Mouse (Mus musculus) neural tube, embryonic 15.5 days (tissue): ENCODE results near the gene Neurl3. TPM values are rescaled to one million over a fixed set of nuclear protein-coding genes. Genes with fewer than 3 reads are reported as not detected.
A peak's percentile ranks its signal among the peaks of the same experiment; 100 is the strongest.

ENCODE experiments used
- ATAC-seq: fragments of 200-750 bp; cut with Nextera tagmentation; 2 replicates; pipeline ENCODE4 v1.8.0; 2017; ENCODE audit warnings: mild to moderate bottlenecking, moderate TSS enrichment, moderate library complexity; ENCODE audit not compliant: low FRiP score
- H3K27ac ChIP-seq: fragments of 300-500 bp; sonication (generic); replicated peaks from 2 replicates; pipeline ENCODE4 v1.5.1; 2015; ENCODE audit warnings: mild to moderate bottlenecking, inconsistent platforms
- H3K27me3 ChIP-seq: fragments of 300-500 bp; sonication (generic); replicated peaks from 2 replicates; pipeline ENCODE4 v1.6.1; 2015; ENCODE audit warnings: inconsistent platforms
- H3K36me3 ChIP-seq: fragments of 300-500 bp; sonication (generic); 2 replicates; pipeline ENCODE4 v1.6.1; 2015; ENCODE audit warnings: inconsistent platforms
- H3K4me1 ChIP-seq: fragments of 300-500 bp; sonication (generic); 2 replicates; pipeline ENCODE4 v1.6.1; 2015; ENCODE audit warnings: inconsistent platforms
- H3K4me2 ChIP-seq: fragments of 300-500 bp; sonication (generic); 2 replicates; pipeline ENCODE4 v1.6.1; 2015; ENCODE audit warnings: inconsistent platforms, mild to moderate bottlenecking, moderate library complexity
- H3K4me3 ChIP-seq: fragments of 300-500 bp; sonication (generic); replicated peaks from 2 replicates; pipeline ENCODE4 v1.5.1; 2015; ENCODE audit warnings: mild to moderate bottlenecking, inconsistent platforms
- H3K9ac ChIP-seq: fragments of 300-500 bp; sonication (generic); replicated peaks from 2 replicates; pipeline ENCODE4 v1.6.1; 2015; ENCODE audit warnings: mild to moderate bottlenecking, inconsistent platforms
- H3K9me3 ChIP-seq: fragments of 300-500 bp; sonication (generic); replicated peaks from 2 replicates; pipeline ENCODE4 v1.6.1; 2016; ENCODE audit warnings: inconsistent platforms
- WGBS: fragments of 180-500 bp; shearing (Covaris S2); methylation state at CpG from one replicate; pipeline ENCODE4 v1.1.7; 2015; ENCODE audit warnings: mixed read lengths; 5-methylcytosine and 5-hydroxymethylcytosine counted together
- polyA plus RNA-seq: library from polyadenylated mRNA; unstranded; fragments of >200 nt; fragmentation: Nextera tagmentation; extraction: Ambion mirVana; gene quantifications from 2 replicates; pipeline ENCODE4 v1.2.1, GENCODE M21; 2015

Neurl3 gene
- polyA plus RNA-seq, 1 experiment from 2014 or later = 2.2 TPM

GRCm38 (mm10) chr1:36254635-36255360, 19.7 kb downstream of the Neurl3 start:
- H3K9ac ChIP-seq = peak overlapping the region; percentile 36
- no peak; the same call in 1 of the 2 replicates for ATAC-seq
- peak overlapping the region; percentile 51 for H3K4me2 ChIP-seq
- peaks cover 8% of the 10 kb centered on the region; the same call in 1 of the 2 replicates for H3K27me3 ChIP-seq
- peak overlapping the region; percentile 16; the same call in 1 of the 2 replicates for H3K4me3 ChIP-seq
- H3K9me3 ChIP-seq = no peaks in the 10 kb centered on the region
- H3K4me1 ChIP-seq = peaks cover 17% of the 10 kb centered on the region
- no peaks in the 10 kb centered on the region for H3K36me3 ChIP-seq
- H3K27ac ChIP-seq = no peak overlapping the region
- 9% methylated on average over 25 of the region's 25 CpGs for WGBS

- peaks cover 17% of the 10 kb centered on the region for H3K4me1 ChIP-seq
- no peak overlapping the region for H3K4me3 ChIP-seq
- H3K27me3 ChIP-seq = peaks cover 8% of the 10 kb centered on the region; the same call in 1 of the 2 replicates
- H3K9ac ChIP-seq = no peak overlapping the region
- H3K9me3 ChIP-seq = no peaks in the 10 kb centered on the region
- no peak overlapping the region for H3K4me2 ChIP-seq
- H3K27ac ChIP-seq = no peak overlapping the region
- WGBS = 6% methylated on average over 6 of the region's 6 CpGs
- H3K36me3 ChIP-seq = no peaks in the 10 kb centered on the region
- no peak for ATAC-seq
These were observed 21.7 kb downstream of the Neurl3 start for GRCm38 (mm10) chr1:36252791-36253190.

- no peak overlapping the region; the same call in 1 of the 2 replicates for H3K9ac ChIP-seq
- WGBS = 5% methylated on average over 9 of the region's 9 CpGs
- no peaks in the 10 kb centered on the region for H3K36me3 ChIP-seq
- peaks cover 17% of the 10 kb centered on the region for H3K4me1 ChIP-seq
- no peak overlapping the region for H3K27ac ChIP-seq
- no peak for ATAC-seq
- no peak overlapping the region for H3K4me2 ChIP-seq
- no peak overlapping the region for H3K4me3 ChIP-seq
- H3K27me3 ChIP-seq = peaks cover 8% of the 10 kb centered on the region; the same call in 1 of the 2 replicates
- no peaks in the 10 kb centered on the region for H3K9me3 ChIP-seq
These were observed 23.1 kb downstream of the Neurl3 start for GRCm38 (mm10) chr1:36251426-36251825.

- no peak overlapping the region for H3K27ac ChIP-seq
- no peak overlapping the region for H3K4me2 ChIP-seq
- H3K9ac ChIP-seq = no peak overlapping the region
- H3K9me3 ChIP-seq = no peaks in the 10 kb centered on the region
- no peaks in the 10 kb centered on the region for H3K36me3 ChIP-seq
- no peaks in the 10 kb centered on the region for H3K27me3 ChIP-seq
- WGBS = 50% methylated on average over 6 of the region's 6 CpGs
- no peak overlapping the region for H3K4me3 ChIP-seq
- no peak for ATAC-seq
- peaks cover 21% of the 10 kb centered on the region for H3K4me1 ChIP-seq
These were observed 27.8 kb downstream of the Neurl3 start for GRCm38 (mm10) chr1:36246688-36247087.

- H3K9ac ChIP-seq = no peak overlapping the region
- no peaks in the 10 kb centered on the region for H3K27me3 ChIP-seq
- H3K9me3 ChIP-seq = no peaks in the 10 kb centered on the region
- H3K4me3 ChIP-seq = peak overlapping the region; percentile 97; the same call in 1 of the 2 replicates
- no peaks in the 10 kb centered on the region for H3K36me3 ChIP-seq
- no peak for ATAC-seq
- H3K4me1 ChIP-seq = peaks cover 33% of the 10 kb centered on the region
- peak overlapping the region; percentile 79 for H3K4me2 ChIP-seq
- no peak overlapping the region for H3K27ac ChIP-seq
- 95% methylated on average over 4 of the region's 4 CpGs for WGBS
These were observed 29.7 kb downstream of the Neurl3 start for GRCm38 (mm10) chr1:36244828-36245215.

GRCm38 (mm10) chr1:36244058-36244827, 30.2 kb downstream of the Neurl3 start, which contains the start of gene Uggt1:
TSS of gene Uggt1 (minus strand) at chr1:36244720.
- WGBS = 4% methylated on average over 47 of the region's 49 CpGs
- Histone ChIP-seq H3K36me3 (no peaks in the 10 kb centered on the region), H3K4me3 (peak within 1 kb of the TSS; percentile 97), H3K4me1 (peaks cover 33% of the 10 kb centered on the region), H3K27me3 (no peaks in the 10 kb centered on the region), H3K27ac (peak within 1 kb of the TSS; percentile 85), H3K4me2 (peak within 1 kb of the TSS; percentile 79), H3K9ac (peak within 1 kb of the TSS; percentile 88), H3K9me3 (no peaks in the 10 kb centered on the region)
- peak; percentile 97 for ATAC-seq

GRCm38 (mm10) chr1:36243447-36244057, 30.9 kb downstream of the Neurl3 start:
- H3K4me1 ChIP-seq = peaks cover 33% of the 10 kb centered on the region
- peak overlapping the region; percentile 97 for H3K4me3 ChIP-seq
- no peaks in the 10 kb centered on the region for H3K27me3 ChIP-seq
- no peaks in the 10 kb centered on the region for H3K36me3 ChIP-seq
- ATAC-seq = peak; percentile 55; the same call in 1 of the 2 replicates
- no peaks in the 10 kb centered on the region for H3K9me3 ChIP-seq
- peak overlapping the region; percentile 79 for H3K4me2 ChIP-seq
- WGBS = 3% methylated on average over 21 of the region's 21 CpGs
- H3K27ac ChIP-seq = peak overlapping the region; percentile 85
- peak overlapping the region; percentile 88 for H3K9ac ChIP-seq

- H3K4me3 ChIP-seq = no peak overlapping the region
- H3K27ac ChIP-seq = no peak overlapping the region
- no peaks in the 10 kb centered on the region for H3K9me3 ChIP-seq
- H3K9ac ChIP-seq = no peak overlapping the region
- no peak overlapping the region for H3K4me2 ChIP-seq
- H3K36me3 ChIP-seq = no peaks in the 10 kb centered on the region
- H3K4me1 ChIP-seq = peaks cover 33% of the 10 kb centered on the region
- 75% methylated on average over 15 of the region's 15 CpGs for WGBS
- no peak for ATAC-seq
- no peaks in the 10 kb centered on the region for H3K27me3 ChIP-seq
These were observed 32.5 kb downstream of the Neurl3 start for GRCm38 (mm10) chr1:36241903-36242429.

GRCm38 (mm10) chr1:36240176-36240575, 34.3 kb downstream of the Neurl3 start:
- Histone ChIP-seq H3K4me1 (peaks cover 33% of the 10 kb centered on the region), H3K9ac (no peak overlapping the region), H3K27ac (no peak overlapping the region), H3K9me3 (no peaks in the 10 kb centered on the region), H3K4me2 (no peak overlapping the region), H3K36me3 (no peaks in the 10 kb centered on the region), H3K27me3 (no peaks in the 10 kb centered on the region), H3K4me3 (no peak overlapping the region)
- 78% methylated on average over 6 of the region's 6 CpGs for WGBS
- no peak for ATAC-seq

GRCm38 (mm10) chr1:36239396-36239795, 35.1 kb downstream of the Neurl3 start:
- Histone ChIP-seq H3K9me3 (no peaks in the 10 kb centered on the region), H3K4me3 (no peak overlapping the region), H3K4me2 (no peak overlapping the region), H3K27ac (no peak overlapping the region), H3K36me3 (peaks cover 5% of the 10 kb centered on the region), H3K9ac (no peak overlapping the region), H3K27me3 (no peaks in the 10 kb centered on the region), H3K4me1 (peaks cover 30% of the 10 kb centered on the region)
- 85% methylated on average over 10 of the region's 10 CpGs for WGBS
- ATAC-seq = no peak

- Histone ChIP-seq H3K36me3 (peaks cover 29% of the 10 kb centered on the region), H3K9ac (no peak overlapping the region), H3K27me3 (no peaks in the 10 kb centered on the region), H3K27ac (no peak overlapping the region), H3K4me2 (no peak overlapping the region), H3K9me3 (no peaks in the 10 kb centered on the region), H3K4me3 (no peak overlapping the region), H3K4me1 (peaks cover 5% of the 10 kb centered on the region; the same call in 1 of the 2 replicates)
- 95% methylated on average over 2 of the region's 2 CpGs for WGBS
- ATAC-seq = no peak
These were observed 38.6 kb downstream of the Neurl3 start for GRCm38 (mm10) chr1:36235855-36236254.
